Mouse (Mus musculus) embryo, embryonic 10 days (tissue): ENCODE measurements around the gene Fbxo6.
"Not testable (repeated sequence)": the region's sequence is repeated elsewhere in the genome, so short reads cannot be mapped to it uniquely, and the experiment has no call there.

Experiments
- DNase-seq: peaks from one replicate; pipeline ENCODE4 v3.0.0-alpha.2; 2015; ENCODE audit warnings: low spot score

The Fbxo6 gene

GRCm38 (mm10) chr4:148128241-148128640 is 23.7 kb downstream of the Fbxo6 start:
- no peak for DNase-seq

GRCm38 (mm10) chr4:148122694-148123066 is 29.3 kb downstream of the Fbxo6 start:
- no peak for DNase-seq

GRCm38 (mm10) chr4:148121982-148122693 is 29.8 kb downstream of the Fbxo6 start:
- DNase-seq: peak; percentile 39

GRCm38 (mm10) chr4:148121362-148121761 is 30.6 kb downstream of the Fbxo6 start:
- DNase-seq: no peak

GRCm38 (mm10) chr4:148120555-148120954 is 31.4 kb downstream of the Fbxo6 start:
- DNase-seq: no peak

GRCm38 (mm10) chr4:148119578-148119977 is 32.4 kb downstream of the Fbxo6 start:
- DNase-seq: not testable (repeated sequence)

GRCm38 (mm10) chr4:148117392-148117791 is 34.5 kb downstream of the Fbxo6 start:
- DNase-seq: no peak

- no peak for DNase-seq
Observed at GRCm38 (mm10) chr4:148116657-148117056, 35.3 kb downstream of the Fbxo6 start.

- DNase-seq: peak; percentile 71
Observed at GRCm38 (mm10) chr4:148115467-148115866, 36.5 kb downstream of the Fbxo6 start.

- peak; percentile 95 for DNase-seq
Observed at GRCm38 (mm10) chr4:148114758-148115391, 37.1 kb downstream of the Fbxo6 start.

- DNase-seq: no peak
Observed at GRCm38 (mm10) chr4:148112519-148112918, 39.4 kb downstream of the Fbxo6 start.

GRCm38 (mm10) chr4:148109215-148109614 is 42.7 kb downstream of the Fbxo6 start:
- no peak for DNase-seq

- DNase-seq: no peak
Observed at GRCm38 (mm10) chr4:148108565-148109100, 43.3 kb downstream of the Fbxo6 start.

GRCm38 (mm10) chr4:148107621-148108291 is 44.2 kb downstream of the Fbxo6 start:
- peak; percentile 76 for DNase-seq

GRCm38 (mm10) chr4:148104146-148104545 is 47.8 kb downstream of the Fbxo6 start:
- no peak for DNase-seq

GRCm38 (mm10) chr4:148101801-148102527 is 50.0 kb downstream of the Fbxo6 start:
- DNase-seq: peak; percentile 82

GRCm38 (mm10) chr4:148098666-148099065 is 53.3 kb downstream of the Fbxo6 start:
- no peak for DNase-seq

- no peak for DNase-seq
Observed at GRCm38 (mm10) chr4:148097936-148098335, 54.0 kb downstream of the Fbxo6 start.
